Mouse (Mus musculus) limb, embryonic 12.5 days (tissue): Measurements from ENCODE around the gene Bcl11b. TPM values are rescaled to one million over a fixed set of nuclear protein-coding genes. Genes with fewer than 3 reads are reported as not detected.

Experiments
- ATAC-seq: fragments of 200-750 bp; cut with Nextera tagmentation; 2 replicates; pipeline ENCODE4 v1.8.0; 2017; ENCODE audit warnings: low read depth, moderate TSS enrichment; ENCODE audit not compliant: insufficient number of reproducible peaks, insufficient read depth, low FRiP score, low TSS enrichment
- H3K27ac ChIP-seq: fragments of 300-500 bp; sonication (generic); 2 replicates; pipeline ENCODE4 v1.5.1; 2016; ENCODE audit warnings: mild to moderate bottlenecking, moderate library complexity
- H3K27me3 ChIP-seq: fragments of 300-500 bp; sonication (generic); 2 replicates; pipeline ENCODE4 v1.6.1; 2016; ENCODE audit warnings: mild to moderate bottlenecking, moderate library complexity
- H3K36me3 ChIP-seq: fragments of 300-500 bp; sonication (generic); 2 replicates; pipeline ENCODE4 v1.6.1; 2016; ENCODE audit warnings: mild to moderate bottlenecking, moderate library complexity
- H3K4me1 ChIP-seq: fragments of 300-500 bp; sonication (generic); replicated peaks from 2 replicates; pipeline ENCODE4 v1.6.1; 2016
- H3K4me2 ChIP-seq: fragments of 300-500 bp; sonication (generic); 2 replicates; pipeline ENCODE4 v1.6.1; 2016; ENCODE audit warnings: mild to moderate bottlenecking, moderate library complexity
- H3K4me3 ChIP-seq: fragments of 300-500 bp; sonication (generic); replicated peaks from 2 replicates; pipeline ENCODE4 v1.5.1; 2016; ENCODE audit warnings: mild to moderate bottlenecking
- H3K9ac ChIP-seq: fragments of 300-500 bp; sonication (generic); replicated peaks from 2 replicates; pipeline ENCODE4 v1.6.1; 2016; ENCODE audit warnings: mild to moderate bottlenecking, moderate library complexity
- H3K9me3 ChIP-seq: fragments of 300-500 bp; sonication (generic); 2 replicates; pipeline ENCODE4 v1.6.1; 2016; ENCODE audit warnings: mild to moderate bottlenecking, moderate library complexity
- WGBS: fragments of 180-500 bp; shearing (Covaris S2); methylation state at CpG from one replicate; pipeline ENCODE4 v1.1.7; 2016; 5-methylcytosine and 5-hydroxymethylcytosine counted together
- polyA plus RNA-seq: library from polyadenylated mRNA; unstranded; fragments of >200 nt; fragmentation: Nextera tagmentation; extraction: Ambion mirVana; gene quantifications from 2 replicates; pipeline ENCODE4 v1.2.1, GENCODE M21; 2016

The Bcl11b gene
- polyA plus RNA-seq, 1 experiment from 2014 or later, result 19.9 TPM

DNA sequence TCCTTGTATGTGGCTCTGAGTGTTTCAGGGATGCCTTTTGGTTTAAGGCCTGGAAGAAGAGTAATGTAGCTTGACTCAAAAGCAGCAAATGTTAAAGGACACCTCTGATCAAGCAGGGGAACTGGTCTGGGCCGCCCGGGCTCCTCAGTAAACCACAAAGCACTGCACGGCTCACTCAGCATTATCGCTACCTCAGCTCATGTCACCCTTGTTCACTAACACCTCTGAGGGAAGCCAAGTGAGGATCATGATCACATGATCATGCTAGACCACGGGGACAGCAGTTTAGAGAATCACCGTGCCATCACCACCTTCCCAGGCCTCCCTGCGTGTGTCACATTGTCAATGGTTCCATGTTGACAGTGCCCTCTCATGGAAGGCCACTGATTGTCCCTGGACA lies 81.8 kb downstream of the Bcl11b start:
- no peak overlapping the region for H3K4me2 ChIP-seq
- H3K9me3 ChIP-seq, result peaks cover 8% of the 10 kb centered on the region
- no peak overlapping the region for H3K27ac ChIP-seq
- WGBS, result 88% methylated on average over 7 of the region's 7 CpGs
- H3K4me3 ChIP-seq, result no peak overlapping the region
- H3K4me1 ChIP-seq, result peaks cover 42% of the 10 kb centered on the region
- ATAC-seq, result no peak
- peaks cover 13% of the 10 kb centered on the region for H3K36me3 ChIP-seq
- no peaks in the 10 kb centered on the region for H3K27me3 ChIP-seq
- no peak overlapping the region for H3K9ac ChIP-seq

GRCm38 (mm10) chr12:107921154-107921553 lies 82.2 kb downstream of the Bcl11b start:
- H3K36me3 ChIP-seq, result peaks cover 17% of the 10 kb centered on the region
- ATAC-seq, result no peak
- H3K27me3 ChIP-seq, result no peaks in the 10 kb centered on the region
- no peak overlapping the region for H3K9ac ChIP-seq
- peaks cover 12% of the 10 kb centered on the region for H3K9me3 ChIP-seq
- no peak overlapping the region for H3K4me2 ChIP-seq
- H3K27ac ChIP-seq, result no peak overlapping the region
- H3K4me3 ChIP-seq, result no peak overlapping the region
- peaks cover 42% of the 10 kb centered on the region for H3K4me1 ChIP-seq
- 77% methylated on average over 6 of the region's 6 CpGs for WGBS

- H3K4me1 ChIP-seq, result peaks cover 42% of the 10 kb centered on the region
- H3K27ac ChIP-seq, result no peak overlapping the region
- ATAC-seq, result no peak
- no peak overlapping the region for H3K9ac ChIP-seq
- peaks cover 17% of the 10 kb centered on the region for H3K9me3 ChIP-seq
- H3K4me2 ChIP-seq, result no peak overlapping the region
- no peaks in the 10 kb centered on the region for H3K27me3 ChIP-seq
- no peak overlapping the region for H3K4me3 ChIP-seq
- peaks cover 21% of the 10 kb centered on the region for H3K36me3 ChIP-seq
- WGBS, result 70% methylated on average over 13 of the region's 13 CpGs
Observed at GRCm38 (mm10) chr12:107920716-107921115, 82.7 kb downstream of the Bcl11b start.

GRCm38 (mm10) chr12:107920076-107920475 lies 83.3 kb downstream of the Bcl11b start:
- Histone ChIP-seq H3K4me2 (no peak overlapping the region), H3K9ac (no peak overlapping the region), H3K4me1 (peaks cover 36% of the 10 kb centered on the region), H3K27ac (no peak overlapping the region), H3K9me3 (peaks cover 21% of the 10 kb centered on the region), H3K36me3 (peaks cover 27% of the 10 kb centered on the region), H3K27me3 (no peaks in the 10 kb centered on the region), H3K4me3 (no peak overlapping the region)
- ATAC-seq, result no peak
- WGBS, result 87% methylated on average over 2 of the region's 2 CpGs

DNA sequence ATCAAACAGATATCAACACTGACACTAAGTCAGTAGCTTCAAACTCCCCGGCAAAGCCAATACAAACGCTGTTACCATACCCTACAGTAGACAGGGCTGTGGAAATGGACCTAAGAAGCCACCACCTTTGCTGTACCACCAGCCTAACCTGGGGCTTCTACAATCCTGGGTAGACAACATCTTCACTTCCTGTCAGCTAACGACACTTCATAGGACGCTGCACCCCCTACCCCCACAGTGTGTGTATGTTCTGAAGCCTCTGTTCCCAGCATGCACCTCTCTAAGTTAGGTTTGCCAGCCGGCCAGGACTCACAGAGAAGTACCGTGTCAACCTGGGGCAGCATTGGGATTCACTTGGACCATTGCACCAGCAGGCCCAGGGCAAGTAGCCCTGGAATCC lies 84.6 kb downstream of the Bcl11b start:
- Histone ChIP-seq H3K9ac (no peak overlapping the region), H3K27ac (no peak overlapping the region), H3K4me1 (peaks cover 23% of the 10 kb centered on the region; the same call in 1 of the 2 replicates), H3K36me3 (peaks cover 32% of the 10 kb centered on the region), H3K4me3 (no peak overlapping the region), H3K4me2 (no peak overlapping the region), H3K9me3 (peaks cover 21% of the 10 kb centered on the region), H3K27me3 (no peaks in the 10 kb centered on the region)
- ATAC-seq, result no peak
- WGBS, result 90% methylated on average over 6 of the region's 6 CpGs

- H3K27ac ChIP-seq, result no peak overlapping the region
- H3K4me3 ChIP-seq, result no peak overlapping the region
- peaks cover 20% of the 10 kb centered on the region for H3K4me1 ChIP-seq
- peaks cover 21% of the 10 kb centered on the region for H3K9me3 ChIP-seq
- no peak overlapping the region for H3K4me2 ChIP-seq
- peaks cover 32% of the 10 kb centered on the region for H3K36me3 ChIP-seq
- H3K9ac ChIP-seq, result no peak overlapping the region
- no peak for ATAC-seq
- WGBS, result 97% methylated on average over 33 of the region's 39 CpGs
- H3K27me3 ChIP-seq, result no peaks in the 10 kb centered on the region
Observed at GRCm38 (mm10) chr12:107916008-107916407, 87.4 kb downstream of the Bcl11b start.

- Histone ChIP-seq H3K9me3 (peaks cover 21% of the 10 kb centered on the region), H3K27ac (no peak overlapping the region), H3K4me3 (no peak overlapping the region), H3K4me2 (no peak overlapping the region), H3K36me3 (peaks cover 32% of the 10 kb centered on the region), H3K9ac (no peak overlapping the region), H3K4me1 (peaks cover 13% of the 10 kb centered on the region), H3K27me3 (no peaks in the 10 kb centered on the region)
- 97% methylated on average over 32 of the region's 32 CpGs for WGBS
- no peak for ATAC-seq
Observed at GRCm38 (mm10) chr12:107915396-107915795, 88.0 kb downstream of the Bcl11b start.

- 88% methylated on average over 11 of the region's 11 CpGs for WGBS
- H3K4me2 ChIP-seq, result no peak overlapping the region
- no peak overlapping the region for H3K4me3 ChIP-seq
- no peak overlapping the region for H3K9ac ChIP-seq
- peaks cover 7% of the 10 kb centered on the region for H3K4me1 ChIP-seq
- H3K36me3 ChIP-seq, result no peaks in the 10 kb centered on the region
- H3K9me3 ChIP-seq, result peaks cover 10% of the 10 kb centered on the region; the same call in 1 of the 2 replicates
- no peak overlapping the region for H3K27ac ChIP-seq
- no peaks in the 10 kb centered on the region for H3K27me3 ChIP-seq
- no peak for ATAC-seq
Observed at GRCm38 (mm10) chr12:107908826-107909225, 94.6 kb downstream of the Bcl11b start.

DNA sequence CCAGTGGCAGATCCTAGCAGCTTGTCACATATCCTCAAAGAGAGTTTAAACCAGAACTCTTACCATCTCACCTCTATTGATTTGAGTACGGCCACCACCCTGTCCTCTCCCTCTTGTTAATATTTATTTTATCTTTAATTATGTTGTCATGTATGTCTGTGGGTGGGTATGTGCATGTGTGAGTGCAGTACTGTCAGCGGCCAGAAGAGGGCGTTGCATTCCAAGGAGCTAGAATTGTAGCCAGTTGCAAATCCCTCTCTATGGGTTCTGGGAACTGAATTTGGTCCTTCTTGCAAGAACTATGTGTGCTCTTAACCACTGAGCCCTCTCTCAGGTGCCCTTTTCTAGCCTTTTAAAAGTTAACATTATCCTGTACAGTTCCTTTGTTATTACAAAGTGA lies 98.1 kb downstream of the Bcl11b start:
- H3K9ac ChIP-seq, result no peak overlapping the region
- no peak overlapping the region for H3K4me3 ChIP-seq
- H3K4me1 ChIP-seq, result 0 out of 2 replicates have a peak, but pooled peaks cover 3% of the 10 kb centered on the region
- no peak overlapping the region for H3K4me2 ChIP-seq
- no peak overlapping the region for H3K27ac ChIP-seq
- WGBS, result 97% methylated on average over 3 of the region's 3 CpGs
- no peaks in the 10 kb centered on the region for H3K27me3 ChIP-seq
- H3K36me3 ChIP-seq, result no peaks in the 10 kb centered on the region
- H3K9me3 ChIP-seq, result peaks cover 10% of the 10 kb centered on the region; the same call in 1 of the 2 replicates
- no peak for ATAC-seq

- Histone ChIP-seq H3K27me3 (no peaks in the 10 kb centered on the region), H3K4me2 (no peak overlapping the region), H3K9me3 (peaks cover 10% of the 10 kb centered on the region; the same call in 1 of the 2 replicates), H3K27ac (no peak overlapping the region), H3K9ac (no peak overlapping the region), H3K4me1 (0 out of 2 replicates have a peak, but pooled peaks cover 3% of the 10 kb centered on the region), H3K4me3 (no peak overlapping the region), H3K36me3 (no peaks in the 10 kb centered on the region)
- no peak for ATAC-seq
- 88% methylated on average over 11 of the region's 11 CpGs for WGBS
Observed at GRCm38 (mm10) chr12:107904457-107904856, 98.9 kb downstream of the Bcl11b start.

- Histone ChIP-seq H3K27ac (no peak overlapping the region), H3K9me3 (peaks cover 10% of the 10 kb centered on the region; the same call in 1 of the 2 replicates), H3K4me1 (no peaks in the 10 kb centered on the region), H3K36me3 (no peaks in the 10 kb centered on the region), H3K27me3 (no peaks in the 10 kb centered on the region), H3K9ac (no peak overlapping the region), H3K4me2 (no peak overlapping the region), H3K4me3 (no peak overlapping the region)
- 46% methylated on average over 9 of the region's 9 CpGs for WGBS
- ATAC-seq, result no peak
Observed at GRCm38 (mm10) chr12:107903949-107904348, 99.5 kb downstream of the Bcl11b start.

- no peaks in the 10 kb centered on the region for H3K36me3 ChIP-seq
- no peak for ATAC-seq
- no peak overlapping the region for H3K9ac ChIP-seq
- no peaks in the 10 kb centered on the region for H3K9me3 ChIP-seq
- H3K4me2 ChIP-seq, result no peak overlapping the region
- no peak overlapping the region for H3K27ac ChIP-seq
- H3K4me1 ChIP-seq, result peaks cover 46% of the 10 kb centered on the region
- 86% methylated on average over 3 of the region's 3 CpGs for WGBS
- no peaks in the 10 kb centered on the region for H3K27me3 ChIP-seq
- H3K4me3 ChIP-seq, result no peak overlapping the region
Observed at GRCm38 (mm10) chr12:107891449-107891848, 112.0 kb downstream of the Bcl11b start.
